Mouse (Mus musculus): ENCODE results near the gene Slc48a1. TPM values are rescaled to one million over a fixed set of nuclear protein-coding genes. Genes with fewer than 3 reads are reported as not detected.

Slc48a1 gene
- polyA plus RNA-seq, 1 experiment from 2014 or later = 32.2 TPM

DNA sequence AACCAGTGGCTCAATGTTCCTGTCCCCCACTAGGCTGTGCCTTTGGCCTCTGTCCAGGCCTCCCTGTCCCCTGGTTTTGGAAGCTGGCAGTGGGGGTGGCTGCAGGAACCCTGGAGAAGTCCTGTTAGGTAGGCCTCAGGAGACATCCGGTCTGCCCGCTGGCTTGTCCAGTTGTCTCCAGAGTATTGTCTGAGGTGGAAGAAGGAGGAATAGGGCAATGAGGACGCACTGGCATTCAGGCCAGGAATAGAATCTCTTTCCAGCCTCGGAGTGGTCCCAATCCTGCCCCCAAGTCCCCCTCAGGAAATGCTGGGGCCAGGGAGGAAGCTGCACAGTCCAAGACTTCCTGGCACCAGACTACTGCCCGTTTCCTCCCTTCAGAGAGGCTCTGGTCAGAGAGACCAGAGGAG lies 4.4 kb upstream of the Slc48a1 start:
- Histone ChIP-seq H3K4me3 (no peak overlapping the region), H3K9me3 (no peaks in the 10 kb centered on the region), H3K27ac (peak overlapping the region; percentile 69; the same call in 1 of the 2 replicates), H3K4me1 (peaks cover 29% of the 10 kb centered on the region), H3K36me3 (replicated peaks) (no peaks in the 10 kb centered on the region), H3K27me3 (ENCODE audit: poor library complexity, severe bottlenecking) (peaks cover 54% of the 10 kb centered on the region)
- DNase-seq (ENCODE audit: extremely low spot score, low spot score) = no peak
- 78% methylated on average over 5 of the region's 5 CpGs for WGBS

GRCm38 (mm10) chr15:97776514-97776913 lies 1.8 kb upstream of the Slc48a1 start:
- Histone ChIP-seq H3K27me3 (ENCODE audit: poor library complexity, severe bottlenecking) (peaks cover 39% of the 10 kb centered on the region), H3K27ac (peak overlapping the region; percentile 33; the same call in 1 of the 2 replicates), H3K9me3 (no peaks in the 10 kb centered on the region), H3K4me1 (peaks cover 38% of the 10 kb centered on the region), H3K36me3 (replicated peaks) (no peaks in the 10 kb centered on the region), H3K4me3 (no peak overlapping the region)
- 12% methylated on average over 8 of the region's 8 CpGs for WGBS
- DNase-seq (ENCODE audit: extremely low spot score, low spot score) = peak; percentile 64

DNA sequence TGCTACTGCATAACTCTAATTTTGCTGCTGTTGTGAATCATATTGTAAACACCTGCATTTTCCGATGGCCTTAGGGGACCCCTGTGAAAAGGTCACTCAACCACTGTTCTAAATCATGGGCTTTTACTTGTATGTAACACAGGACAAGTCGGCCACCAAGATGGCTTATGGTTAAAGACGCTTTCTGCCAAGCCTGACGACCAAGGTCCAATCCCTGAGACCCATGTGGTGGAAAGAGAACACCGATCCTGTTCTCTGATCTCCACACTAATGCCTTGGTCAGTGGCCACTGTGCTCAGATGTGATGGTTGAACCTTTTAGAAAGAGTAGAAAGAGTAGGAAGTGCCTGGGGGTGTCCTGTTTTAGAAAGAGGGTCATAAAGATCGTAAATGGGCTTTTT lies 1.4 kb upstream of the Slc48a1 start:
- Histone ChIP-seq H3K9me3 (no peaks in the 10 kb centered on the region), H3K27me3 (ENCODE audit: poor library complexity, severe bottlenecking) (peaks cover 43% of the 10 kb centered on the region), H3K36me3 (replicated peaks) (no peaks in the 10 kb centered on the region), H3K27ac (no peak overlapping the region), H3K4me3 (no peak overlapping the region), H3K4me1 (peaks cover 42% of the 10 kb centered on the region)
- 81% methylated on average over 6 of the region's 6 CpGs for WGBS
- no peak for DNase-seq (ENCODE audit: extremely low spot score, low spot score)

- no peak for DNase-seq (ENCODE audit: extremely low spot score, low spot score)
- WGBS = 80% methylated on average over 1 of the region's 1 CpGs
Observed at GRCm38 (mm10) chr15:97779576-97779975, 1.3 kb downstream of the Slc48a1 start.

DNA sequence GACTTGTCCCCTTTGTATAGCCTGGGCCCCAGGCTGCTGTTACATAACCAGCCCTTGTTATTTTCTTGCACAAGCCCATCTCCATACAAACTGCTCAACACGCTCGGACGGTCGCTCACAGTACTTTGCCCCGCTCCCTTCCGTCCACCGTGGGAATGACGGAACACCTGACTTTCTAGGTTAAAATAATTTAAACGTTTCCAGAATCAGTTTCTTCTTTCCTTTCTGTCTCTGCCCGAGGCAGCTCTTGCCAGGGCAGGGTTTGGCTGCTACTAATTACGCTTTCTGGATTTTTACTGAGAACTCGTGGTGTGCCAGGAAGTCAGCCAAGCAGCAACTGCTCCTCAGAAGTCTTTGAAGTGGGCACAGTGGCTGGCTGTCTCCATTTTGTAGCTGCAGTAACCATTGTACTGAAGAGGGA lies 2.3 kb downstream of the Slc48a1 start:
- WGBS = 76% methylated on average over 12 of the region's 12 CpGs
- DNase-seq (ENCODE audit: extremely low spot score, low spot score) = no peak
- H3K27ac ChIP-seq = no peak overlapping the region
- no peak overlapping the region for H3K4me3 ChIP-seq
- H3K36me3 ChIP-seq (replicated peaks) = no peaks in the 10 kb centered on the region
- peaks cover 43% of the 10 kb centered on the region for H3K27me3 ChIP-seq (ENCODE audit: poor library complexity, severe bottlenecking)
- no peaks in the 10 kb centered on the region for H3K9me3 ChIP-seq
- H3K4me1 ChIP-seq = peaks cover 47% of the 10 kb centered on the region

More at GRCm38 (mm10) chr15:97779576-97779975, 1.3 kb downstream of the Slc48a1 start:
- H3K36me3 ChIP-seq (replicated peaks) = no peaks in the 10 kb centered on the region
- H3K4me1 ChIP-seq = peaks cover 42% of the 10 kb centered on the region
- H3K27ac ChIP-seq = no peak overlapping the region
- H3K9me3 ChIP-seq = no peaks in the 10 kb centered on the region
- H3K27me3 ChIP-seq (ENCODE audit: poor library complexity, severe bottlenecking) = peaks cover 47% of the 10 kb centered on the region
- H3K4me3 ChIP-seq = no peak overlapping the region

- Histone ChIP-seq H3K27me3 (ENCODE audit: poor library complexity, severe bottlenecking) (peaks cover 44% of the 10 kb centered on the region), H3K9me3 (no peaks in the 10 kb centered on the region), H3K4me1 (peaks cover 56% of the 10 kb centered on the region), H3K27ac (no peak overlapping the region), H3K36me3 (replicated peaks) (no peaks in the 10 kb centered on the region), H3K4me3 (peak overlapping the region; percentile 33)
- 5% methylated on average over 24 of the region's 24 CpGs for WGBS
- DNase-seq (ENCODE audit: extremely low spot score, low spot score) = no peak
Observed at GRCm38 (mm10) chr15:97781961-97782748, 3.8 kb downstream of the Slc48a1 start.

DNA sequence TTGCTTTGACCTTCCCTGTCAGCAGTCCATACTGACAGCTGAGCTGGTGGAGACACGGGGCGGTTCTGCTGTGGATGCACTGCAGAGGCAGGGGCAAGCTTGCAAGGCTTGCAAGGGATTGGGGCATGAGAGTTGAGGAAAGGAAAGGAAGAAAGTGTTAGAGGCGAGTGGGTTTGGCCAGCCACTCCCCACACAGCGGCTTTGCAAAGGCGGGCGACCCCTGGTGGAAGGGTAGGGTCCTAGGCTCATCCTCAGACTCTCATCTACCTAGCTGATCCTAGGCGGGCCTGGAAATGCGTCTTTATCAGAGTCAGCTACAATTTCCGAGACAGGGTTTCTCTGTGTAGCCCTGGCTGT lies 4.4 kb downstream of the Slc48a1 start:
- peak overlapping the region; percentile 33 for H3K4me3 ChIP-seq
- H3K27me3 ChIP-seq (ENCODE audit: poor library complexity, severe bottlenecking) = peaks cover 44% of the 10 kb centered on the region
- H3K36me3 ChIP-seq (replicated peaks) = no peaks in the 10 kb centered on the region
- WGBS = 3% methylated on average over 9 of the region's 9 CpGs
- no peaks in the 10 kb centered on the region for H3K9me3 ChIP-seq
- peak; percentile 73 for DNase-seq (ENCODE audit: extremely low spot score, low spot score)
- peaks cover 61% of the 10 kb centered on the region for H3K4me1 ChIP-seq
- H3K27ac ChIP-seq = no peak overlapping the region

DNA sequence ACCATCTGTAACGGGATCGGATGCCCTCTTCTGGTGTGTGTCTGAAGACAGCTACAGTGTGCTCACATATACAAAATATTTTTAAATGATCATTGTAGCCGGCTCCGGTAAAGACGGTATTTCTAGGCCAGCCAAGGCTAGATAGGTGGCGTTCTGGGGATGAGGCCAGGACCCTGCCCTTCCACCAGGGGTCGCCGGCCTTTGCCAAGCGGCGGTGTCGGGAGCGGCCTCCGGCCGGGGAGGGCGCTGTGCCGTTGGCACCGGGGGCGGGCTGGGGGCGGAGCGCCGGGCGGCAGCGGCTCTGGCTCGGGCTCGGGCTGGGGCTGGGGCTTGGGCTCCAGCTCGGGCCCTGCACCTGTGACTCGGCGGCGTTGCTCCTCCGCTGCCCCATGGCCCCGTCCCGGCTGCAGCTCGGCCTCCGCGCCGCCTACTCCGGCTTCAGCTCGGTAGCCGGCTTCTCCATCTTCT lies 5.8 kb downstream of the Slc48a1 start:
- H3K4me3 ChIP-seq = peak overlapping the region; percentile 95
- peak overlapping the region; percentile 90 for H3K27ac ChIP-seq
- no peaks in the 10 kb centered on the region for H3K9me3 ChIP-seq
- H3K4me1 ChIP-seq = peaks cover 67% of the 10 kb centered on the region
- H3K36me3 ChIP-seq (replicated peaks) = no peaks in the 10 kb centered on the region
- 4% methylated on average over 39 of the region's 39 CpGs for WGBS
- peak; percentile 87 for DNase-seq (ENCODE audit: extremely low spot score, low spot score)
- H3K27me3 ChIP-seq (ENCODE audit: poor library complexity, severe bottlenecking) = peaks cover 44% of the 10 kb centered on the region

GRCm38 (mm10) chr15:97784561-97785161 lies 6.3 kb downstream of the Slc48a1 start:
- no peak for DNase-seq (ENCODE audit: extremely low spot score, low spot score)
- no peaks in the 10 kb centered on the region for H3K9me3 ChIP-seq
- peaks cover 67% of the 10 kb centered on the region for H3K4me1 ChIP-seq
- H3K27ac ChIP-seq = peak overlapping the region; percentile 90
- 5% methylated on average over 45 of the region's 45 CpGs for WGBS
- H3K36me3 ChIP-seq (replicated peaks) = peaks cover 1% of the 10 kb centered on the region; the same call in 1 of the 2 replicates
- peaks cover 44% of the 10 kb centered on the region for H3K27me3 ChIP-seq (ENCODE audit: poor library complexity, severe bottlenecking)
- H3K4me3 ChIP-seq = peak overlapping the region; percentile 95

- Histone ChIP-seq H3K9me3 (no peaks in the 10 kb centered on the region), H3K4me3 (no peak overlapping the region), H3K27me3 (ENCODE audit: poor library complexity, severe bottlenecking) (peaks cover 43% of the 10 kb centered on the region), H3K4me1 (peaks cover 59% of the 10 kb centered on the region), H3K27ac (peak overlapping the region; percentile 48; the same call in 1 of the 2 replicates), H3K36me3 (replicated peaks) (peaks cover 8% of the 10 kb centered on the region)
- WGBS = 86% methylated on average over 9 of the region's 9 CpGs
- no peak for DNase-seq (ENCODE audit: extremely low spot score, low spot score)
Observed at GRCm38 (mm10) chr15:97785731-97786411, 7.6 kb downstream of the Slc48a1 start.

DNA sequence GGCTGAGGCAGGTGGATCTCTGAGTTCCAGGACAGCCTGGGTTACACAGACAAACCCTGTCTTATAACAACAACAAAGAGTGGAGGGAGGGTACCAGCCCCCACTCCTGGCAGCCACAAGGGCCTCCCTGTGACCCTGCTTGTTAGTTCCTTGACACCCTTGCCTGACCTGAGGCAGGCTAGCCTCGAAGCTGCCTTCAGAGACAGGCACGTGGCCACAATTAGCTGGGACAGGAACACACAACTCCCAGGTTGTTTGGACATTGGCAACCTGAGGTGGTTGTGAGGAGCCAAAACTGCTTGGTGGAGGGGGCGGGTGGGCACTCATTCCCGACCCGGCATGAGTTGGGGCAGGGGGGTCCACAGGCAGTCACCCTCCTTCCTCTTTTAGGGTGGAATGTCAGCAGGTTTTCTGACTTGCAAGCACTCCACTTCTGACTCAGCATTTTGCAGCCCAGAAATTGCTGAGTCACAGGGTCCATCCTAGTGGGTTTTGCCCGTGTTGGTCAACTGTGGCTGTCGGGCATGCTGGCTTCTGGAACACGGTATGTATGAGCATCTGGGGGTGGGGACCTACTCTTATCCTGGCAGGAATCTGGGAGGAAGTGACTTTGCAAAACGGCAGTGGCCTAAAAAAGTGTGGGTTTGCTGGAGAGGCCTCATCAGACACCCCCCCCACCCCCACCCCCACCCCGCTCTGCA lies 8.2 kb downstream of the Slc48a1 start:
- Histone ChIP-seq H3K27ac (peak overlapping the region; percentile 56), H3K4me3 (no peak overlapping the region), H3K27me3 (ENCODE audit: poor library complexity, severe bottlenecking) (peaks cover 36% of the 10 kb centered on the region), H3K4me1 (peaks cover 58% of the 10 kb centered on the region), H3K36me3 (replicated peaks) (peaks cover 15% of the 10 kb centered on the region), H3K9me3 (no peaks in the 10 kb centered on the region)
- DNase-seq (ENCODE audit: extremely low spot score, low spot score) = no peak
- WGBS = 87% methylated on average over 10 of the region's 10 CpGs

DNA sequence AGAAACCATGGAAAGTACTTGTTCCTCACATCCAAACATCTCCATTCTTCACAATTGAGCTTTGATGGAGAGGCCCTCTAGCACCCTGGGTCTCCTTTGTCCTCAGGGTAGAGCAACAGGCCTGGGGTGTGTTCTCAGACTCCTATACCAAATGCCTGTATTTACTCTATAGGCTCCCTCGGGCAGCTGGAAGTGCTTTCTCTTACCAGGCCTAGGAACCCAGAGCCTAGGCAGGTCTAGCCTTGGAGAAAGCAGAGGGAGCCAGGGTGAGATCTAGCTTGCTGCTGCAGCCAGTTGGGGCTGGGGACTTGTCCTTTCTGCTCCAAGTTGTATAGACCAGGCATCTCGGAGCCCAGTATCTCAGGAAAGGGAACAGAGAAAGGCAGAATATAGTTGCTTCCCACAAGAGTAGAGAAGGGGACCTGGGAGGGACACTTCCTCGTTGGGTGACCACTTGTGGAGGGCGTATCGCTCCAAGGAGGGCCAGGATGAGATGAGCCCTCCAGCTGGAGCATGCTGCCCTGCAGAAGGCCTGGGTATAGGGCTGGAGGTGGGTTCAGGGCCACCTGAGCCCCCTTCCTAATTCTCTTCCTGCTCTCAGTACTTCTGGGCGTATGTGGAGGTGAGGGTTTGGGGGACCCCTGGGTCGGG lies 9.0 kb downstream of the Slc48a1 start:
- no peak for DNase-seq (ENCODE audit: extremely low spot score, low spot score)
- H3K4me3 ChIP-seq = no peak overlapping the region
- peaks cover 29% of the 10 kb centered on the region for H3K27me3 ChIP-seq (ENCODE audit: poor library complexity, severe bottlenecking)
- 82% methylated on average over 7 of the region's 7 CpGs for WGBS
- H3K4me1 ChIP-seq = peaks cover 51% of the 10 kb centered on the region
- H3K36me3 ChIP-seq (replicated peaks) = peaks cover 22% of the 10 kb centered on the region
- no peaks in the 10 kb centered on the region for H3K9me3 ChIP-seq
- H3K27ac ChIP-seq = peak overlapping the region; percentile 56; the same call in 1 of the 2 replicates
